Mouse (Mus musculus) embryonic stem cell, embryonic (primary cell): ENCODE measurements around the gene Plxdc2.

Experiments
- CTCF ChIA-PET, 4 experiments: fragments of 300-600 bp in 2 of 4; fragments of 350-600 bp in 2 of 4; sonication (Branson Sonifier 250); formaldehyde crosslinking; loops; one replicate each; lab custom pipeline; 2022; ENCODE audit warnings: inconsistent platforms in 2 of 4; lab: Charles Lee
- POLR2A ChIA-PET, 4 experiments: fragments of 300-600 bp in 2 of 4; fragments of 350-600 bp in 2 of 4; sonication (Branson Sonifier 250); formaldehyde crosslinking; loops; one replicate each; lab custom pipeline; 2022; ENCODE audit warnings: antibody characterized with exemption in 4 of 4, inconsistent platforms in 1 of 4; lab: Charles Lee

The Plxdc2 gene

DNA sequence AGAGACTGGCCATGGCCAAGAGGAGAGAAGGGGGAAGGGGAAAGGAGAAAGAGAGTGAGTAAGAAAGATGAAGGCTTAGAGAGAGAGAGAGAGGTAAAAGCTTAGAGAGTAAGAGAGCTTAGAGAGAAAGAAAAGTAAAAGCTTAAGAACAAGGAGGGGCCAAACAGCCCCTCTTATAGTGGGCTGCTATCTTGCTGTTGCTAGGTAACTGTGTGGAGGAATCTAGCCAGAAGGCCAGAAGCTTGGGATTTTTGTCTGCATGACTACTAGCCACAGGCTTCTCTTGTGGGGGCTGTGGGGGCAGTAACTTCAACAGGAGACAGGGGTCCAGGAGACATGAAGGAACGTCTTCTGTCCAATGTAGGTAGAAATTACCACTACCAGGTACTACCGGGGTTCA is 162.0 kb downstream of the Plxdc2 start:
- ChIA-PET POLR2A (no interaction called here), CTCF (no interaction called here)

DNA sequence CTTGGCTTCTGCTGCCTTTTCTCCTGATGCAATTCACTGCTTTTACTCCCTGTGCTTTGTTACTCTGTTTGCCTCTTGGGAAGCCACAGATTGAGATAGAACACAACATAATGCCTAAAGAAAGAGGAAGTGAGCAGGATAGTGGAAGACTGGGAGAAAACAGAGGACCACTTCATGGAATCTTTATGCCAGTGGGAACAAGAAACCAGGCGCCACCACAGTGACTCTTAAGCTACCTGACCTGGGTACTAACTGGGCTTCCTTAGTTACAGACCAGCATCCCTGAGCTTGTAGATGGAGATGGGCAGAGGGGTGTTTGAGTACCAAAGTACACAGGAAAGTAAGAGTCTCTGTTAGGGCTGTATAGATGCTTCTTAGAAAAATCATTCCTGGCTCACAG is 167.3 kb downstream of the Plxdc2 start:
- CTCF ChIA-PET, result no interaction called here
- POLR2A ChIA-PET, result no interaction called here

DNA sequence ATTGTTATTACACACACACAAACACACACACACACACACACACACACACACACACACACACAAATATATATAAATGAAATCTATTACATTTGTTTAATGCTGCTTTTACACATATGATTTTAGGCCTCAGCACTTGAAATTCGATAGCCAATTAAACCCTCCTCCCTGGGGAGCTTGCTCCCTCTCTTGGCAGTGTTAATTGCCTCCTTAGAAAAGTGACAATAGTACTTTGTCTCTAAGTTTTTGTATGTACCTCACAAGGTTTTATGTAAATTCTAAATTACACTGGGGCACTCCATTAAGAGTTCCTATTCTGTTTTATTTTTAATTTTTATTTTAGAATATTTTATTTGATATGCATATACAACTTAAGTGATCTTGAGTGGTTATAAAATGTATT is 176.1 kb downstream of the Plxdc2 start:
- ChIA-PET CTCF (no interaction called here), POLR2A (no interaction called here)

- POLR2A ChIA-PET, result interaction anchor here in 1 of 4 experiments (1.4 kb wide), 1 partner anchor 15 kb away, joined by 3 read pairs; no protein-coding TSS in a partner anchor
Measured at GRCm38 (mm10) chr2:16534566-16534965, 178.5 kb downstream of the Plxdc2 start.

GRCm38 (mm10) chr2:16541226-16541625 is 185.1 kb downstream of the Plxdc2 start:
- POLR2A ChIA-PET, result no interaction called here

More at GRCm38 (mm10) chr2:16534566-16534965, 178.5 kb downstream of the Plxdc2 start:
- CTCF ChIA-PET, result no interaction called here

GRCm38 (mm10) chr2:16545207-16545606 is 189.1 kb downstream of the Plxdc2 start:
- CTCF ChIA-PET, result no interaction called here
- POLR2A ChIA-PET, result no interaction called here

More at GRCm38 (mm10) chr2:16541226-16541625, 185.1 kb downstream of the Plxdc2 start:
- CTCF ChIA-PET, result no interaction called here

DNA sequence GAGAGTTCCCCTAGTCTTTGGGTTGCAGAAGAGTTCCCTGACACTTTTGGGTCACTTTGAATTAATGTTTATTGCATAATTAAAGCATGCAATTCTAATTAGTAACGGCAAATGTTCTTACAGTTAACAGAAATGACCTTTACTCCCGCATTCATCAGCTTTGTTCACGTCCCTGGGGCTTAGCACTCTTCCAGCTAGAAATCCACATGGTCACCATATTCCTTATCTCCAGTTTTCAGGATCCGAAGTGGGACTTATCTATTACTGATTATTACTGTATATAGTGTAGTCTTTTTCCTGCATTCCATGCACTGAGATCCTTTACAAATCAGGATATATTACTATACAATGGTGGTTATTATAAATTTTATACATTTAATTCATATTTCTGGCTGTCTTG is 203.2 kb downstream of the Plxdc2 start:
- CTCF ChIA-PET, result no interaction called here
- POLR2A ChIA-PET, result no interaction called here

DNA sequence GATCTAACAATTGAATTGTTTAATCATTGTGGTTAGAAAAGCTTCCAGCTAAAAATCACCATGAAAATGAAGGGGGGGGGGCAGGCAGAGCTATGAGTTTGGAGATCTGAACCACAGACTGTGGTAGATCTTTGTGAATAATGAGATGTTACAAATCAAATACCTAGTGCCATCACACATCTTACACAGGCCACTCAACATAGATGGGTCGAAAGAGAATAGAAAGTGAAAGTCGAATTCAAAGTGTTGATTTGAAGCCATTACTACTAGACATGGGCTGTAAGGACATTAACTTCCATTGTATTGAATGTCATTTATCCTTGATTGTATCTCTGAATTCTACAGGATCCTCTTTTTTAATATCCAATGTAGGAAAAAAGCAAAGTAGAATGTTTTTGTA is 212.2 kb downstream of the Plxdc2 start:
- ChIA-PET POLR2A (interaction anchor here in 1 of 4 experiments (0.6 kb wide), 1 partner anchor 831 kb away, joined by 3 read pairs; no protein-coding TSS in a partner anchor), CTCF (no interaction called here)

GRCm38 (mm10) chr2:16571169-16571751 is 215.2 kb downstream of the Plxdc2 start:
- ChIA-PET POLR2A (no interaction called here), CTCF (no interaction called here)

GRCm38 (mm10) chr2:16576566-16576965 is 220.5 kb downstream of the Plxdc2 start:
- ChIA-PET CTCF (no interaction called here), POLR2A (no interaction called here)

DNA sequence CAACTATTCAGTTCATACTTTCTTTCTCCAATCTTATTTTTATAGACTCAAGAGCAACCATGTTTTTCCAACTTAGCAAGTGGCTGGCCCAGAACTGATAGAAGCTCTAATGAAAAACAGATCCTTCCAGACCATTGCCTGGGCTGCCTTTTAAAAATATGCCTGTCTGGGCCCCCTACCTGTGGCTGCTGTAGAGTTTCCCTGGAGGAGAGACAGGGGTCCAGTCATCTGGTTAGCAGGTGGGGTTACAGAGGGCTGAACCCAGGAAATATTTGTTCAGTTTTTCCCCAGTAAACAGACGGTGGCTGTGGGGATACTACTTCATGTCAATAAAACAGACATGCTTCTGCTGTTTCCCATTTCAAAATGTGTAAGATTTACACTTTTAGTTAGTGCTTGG is 222.0 kb downstream of the Plxdc2 start:
- ChIA-PET POLR2A (no interaction called here), CTCF (no interaction called here)

GRCm38 (mm10) chr2:16588546-16588945 is 232.4 kb downstream of the Plxdc2 start:
- CTCF ChIA-PET, result no interaction called here
- POLR2A ChIA-PET, result interaction anchor here in 2 of 4 experiments (0.6 kb wide), 2 partner anchors 362 to 968 kb away, joined by 3 read pairs; no protein-coding TSS in a partner anchor

GRCm38 (mm10) chr2:16595451-16595850 is 239.3 kb downstream of the Plxdc2 start:
- POLR2A ChIA-PET, result no interaction called here
- CTCF ChIA-PET, result no interaction called here

GRCm38 (mm10) chr2:16598231-16598630 is 242.1 kb downstream of the Plxdc2 start:
- CTCF ChIA-PET, result no interaction called here
- POLR2A ChIA-PET, result no interaction called here

- CTCF ChIA-PET, result no interaction called here
- POLR2A ChIA-PET, result no interaction called here
Measured at GRCm38 (mm10) chr2:16604291-16604690, 248.2 kb downstream of the Plxdc2 start.

DNA sequence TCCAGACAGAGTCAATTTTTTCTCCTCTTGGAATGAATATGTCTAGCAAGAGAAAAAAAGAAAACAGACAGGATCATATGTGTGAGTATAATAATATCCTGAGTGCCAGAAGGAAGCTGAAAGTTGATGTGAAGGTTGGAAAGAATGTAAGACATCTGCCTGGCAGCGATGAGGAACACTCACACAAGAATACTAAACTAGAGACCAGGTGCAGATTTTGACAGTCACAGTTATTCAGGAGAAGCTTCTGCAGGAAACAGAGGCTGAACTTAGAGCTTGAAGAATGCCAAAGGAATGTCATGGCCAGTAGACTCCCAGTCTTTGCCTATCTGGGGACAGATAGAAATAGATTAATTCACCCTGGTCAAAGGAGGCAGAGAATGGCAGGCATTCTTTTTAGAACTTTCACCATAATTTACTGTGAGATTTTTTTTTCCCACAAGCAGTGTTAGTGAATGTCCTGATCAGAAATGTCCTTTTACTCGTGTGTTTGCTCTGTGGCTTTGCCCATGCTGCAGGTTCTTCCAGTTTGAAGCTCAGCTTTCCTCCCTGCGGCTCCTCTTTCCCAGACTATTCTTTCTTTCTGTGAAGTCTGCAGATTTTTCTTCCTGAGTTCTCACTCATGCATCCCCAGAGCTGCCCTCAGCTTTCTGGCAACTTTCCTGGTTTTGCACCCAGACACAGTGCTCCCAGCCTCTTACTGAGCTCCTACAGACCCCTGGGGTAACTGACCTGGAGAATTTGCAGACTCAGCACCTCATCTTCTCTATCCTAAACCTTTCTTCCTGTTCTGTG is 251.9 kb downstream of the Plxdc2 start:
- ChIA-PET CTCF (no interaction called here), POLR2A (interaction anchor here in 1 of 4 experiments (0.6 kb wide), 1 partner anchor 82 kb away, joined by 6 read pairs; no protein-coding TSS in a partner anchor)

DNA sequence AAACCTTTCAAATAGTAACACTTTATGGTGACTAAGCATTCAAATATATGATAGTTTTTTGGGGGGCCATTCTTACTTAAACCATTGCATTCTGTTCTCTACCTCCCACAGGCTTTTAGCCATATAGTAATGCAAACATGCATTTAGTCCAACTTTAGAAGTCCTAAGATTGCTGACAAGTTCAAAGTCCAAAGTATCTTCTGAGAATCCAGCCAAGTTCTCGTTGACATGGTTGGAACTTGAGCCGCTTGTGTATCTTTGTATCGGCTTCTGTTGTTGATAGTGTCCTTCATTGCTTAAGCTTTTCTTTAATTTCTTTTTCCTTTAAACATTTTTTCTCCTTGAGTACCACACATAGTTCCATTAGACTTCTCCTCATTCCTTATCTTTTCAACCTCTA is 286.0 kb downstream of the Plxdc2 start:
- POLR2A ChIA-PET, result no interaction called here
- CTCF ChIA-PET, result no interaction called here

- ChIA-PET POLR2A (no interaction called here), CTCF (no interaction called here)
Measured at GRCm38 (mm10) chr2:16651713-16652112, 295.6 kb downstream of the Plxdc2 start.

GRCm38 (mm10) chr2:16664516-16664915 is 308.4 kb downstream of the Plxdc2 start:
- CTCF ChIA-PET, result no interaction called here
- POLR2A ChIA-PET, result no interaction called here

- CTCF ChIA-PET, result no interaction called here
- POLR2A ChIA-PET, result no interaction called here
Measured at GRCm38 (mm10) chr2:16668391-16668790, 312.3 kb downstream of the Plxdc2 start.
